Mouse (Mus musculus): Measurements from ENCODE around the gene Hoxd4. TPM values are rescaled to one million over a fixed set of nuclear protein-coding genes. Genes with fewer than 3 reads are reported as not detected.

The Hoxd4 gene
- polyA plus RNA-seq, 1 experiment = 2.9 TPM

GRCm38 (mm10) chr2:74731055-74731454 is 19.3 kb downstream of the Hoxd4 start:
- no peak overlapping the region for H3K27ac ChIP-seq (ENCODE audit: control insufficient read depth, insufficient read depth, low read depth, low read length, poor library complexity)
- TF ChIP-seq CTCF (IDR thresholded peaks at IDR 0.05; ENCODE audit: control insufficient read depth, insufficient read depth, low read length) = no peak
- TF ChIP-seq POLR2A (IDR thresholded peaks at IDR 0.05; ENCODE audit: borderline replicate concordance, control insufficient read depth, low read depth, low read length) = no peak
- H3K4me1 ChIP-seq (ENCODE audit: control insufficient read depth, insufficient read depth, low read length) = no peaks in the 10 kb centered on the region
- H3K4me3 ChIP-seq (replicated peaks; ENCODE audit: control insufficient read depth, low read depth, low read length) = no peak overlapping the region

GRCm38 (mm10) chr2:74731799-74732512 is 20.2 kb downstream of the Hoxd4 start:
- Histone ChIP-seq H3K27ac (ENCODE audit: control insufficient read depth, insufficient read depth, low read depth, low read length, poor library complexity) (no peak overlapping the region), H3K4me1 (ENCODE audit: control insufficient read depth, insufficient read depth, low read length) (no peaks in the 10 kb centered on the region), H3K4me3 (replicated peaks; ENCODE audit: control insufficient read depth, low read depth, low read length) (no peak overlapping the region)
- 38% methylated on average over 9 of the region's 9 CpGs for WGBS
- TF ChIP-seq CTCF (IDR thresholded peaks at IDR 0.05; ENCODE audit: control insufficient read depth, insufficient read depth, low read length) (no peak), POLR2A (IDR thresholded peaks at IDR 0.05; ENCODE audit: borderline replicate concordance, control insufficient read depth, low read depth, low read length) (no peak)

- Histone ChIP-seq H3K4me3 (replicated peaks; ENCODE audit: control insufficient read depth, low read depth, low read length) (no peak overlapping the region), H3K27ac (ENCODE audit: control insufficient read depth, insufficient read depth, low read depth, low read length, poor library complexity) (no peak overlapping the region), H3K4me1 (ENCODE audit: control insufficient read depth, insufficient read depth, low read length) (no peaks in the 10 kb centered on the region)
- TF ChIP-seq POLR2A (IDR thresholded peaks at IDR 0.05; ENCODE audit: borderline replicate concordance, control insufficient read depth, low read depth, low read length) = no peak
- TF ChIP-seq CTCF (IDR thresholded peaks at IDR 0.05; ENCODE audit: control insufficient read depth, insufficient read depth, low read length) = no peak
- 4% methylated on average over 52 of the region's 52 CpGs for WGBS
These were observed 21.0 kb downstream of the Hoxd4 start for GRCm38 (mm10) chr2:74732513-74733316.

GRCm38 (mm10) chr2:74733317-74733661 is 21.6 kb downstream of the Hoxd4 start:
- H3K27ac ChIP-seq (ENCODE audit: control insufficient read depth, insufficient read depth, low read depth, low read length, poor library complexity) = no peak overlapping the region
- TF ChIP-seq POLR2A (IDR thresholded peaks at IDR 0.05; ENCODE audit: borderline replicate concordance, control insufficient read depth, low read depth, low read length) (no peak), CTCF (IDR thresholded peaks at IDR 0.05; ENCODE audit: control insufficient read depth, insufficient read depth, low read length) (no peak)
- no peak overlapping the region for H3K4me3 ChIP-seq (replicated peaks; ENCODE audit: control insufficient read depth, low read depth, low read length)
- WGBS = 3% methylated on average over 16 of the region's 16 CpGs
- H3K4me1 ChIP-seq (ENCODE audit: control insufficient read depth, insufficient read depth, low read length) = no peaks in the 10 kb centered on the region

GRCm38 (mm10) chr2:74733765-74734164 is 22.0 kb downstream of the Hoxd4 start:
- TF ChIP-seq POLR2A (IDR thresholded peaks at IDR 0.05; ENCODE audit: borderline replicate concordance, control insufficient read depth, low read depth, low read length) (no peak), CTCF (IDR thresholded peaks at IDR 0.05; ENCODE audit: control insufficient read depth, insufficient read depth, low read length) (no peak)
- WGBS = 6% methylated on average over 6 of the region's 6 CpGs
- no peak overlapping the region for H3K27ac ChIP-seq (ENCODE audit: control insufficient read depth, insufficient read depth, low read depth, low read length, poor library complexity)
- H3K4me3 ChIP-seq (replicated peaks; ENCODE audit: control insufficient read depth, low read depth, low read length) = no peak overlapping the region
- no peaks in the 10 kb centered on the region for H3K4me1 ChIP-seq (ENCODE audit: control insufficient read depth, insufficient read depth, low read length)

- no peak for TF ChIP-seq CTCF (IDR thresholded peaks at IDR 0.05; ENCODE audit: control insufficient read depth, insufficient read depth, low read length)
- H3K4me1 ChIP-seq (ENCODE audit: control insufficient read depth, insufficient read depth, low read length) = no peaks in the 10 kb centered on the region
These were observed 22.7 kb downstream of the Hoxd4 start for GRCm38 (mm10) chr2:74734451-74734850.

GRCm38 (mm10) chr2:74734996-74735811 is 23.5 kb downstream of the Hoxd4 start:
- 18% methylated on average over 27 of the region's 27 CpGs for WGBS
- TF ChIP-seq CTCF (IDR thresholded peaks at IDR 0.05; ENCODE audit: control insufficient read depth, insufficient read depth, low read length) = no peak
- no peak for TF ChIP-seq POLR2A (IDR thresholded peaks at IDR 0.05; ENCODE audit: borderline replicate concordance, control insufficient read depth, low read depth, low read length)
- Histone ChIP-seq H3K4me3 (replicated peaks; ENCODE audit: control insufficient read depth, low read depth, low read length) (no peak overlapping the region), H3K27ac (ENCODE audit: control insufficient read depth, insufficient read depth, low read depth, low read length, poor library complexity) (no peak overlapping the region), H3K4me1 (ENCODE audit: control insufficient read depth, insufficient read depth, low read length) (no peaks in the 10 kb centered on the region)

More at GRCm38 (mm10) chr2:74734451-74734850, 22.7 kb downstream of the Hoxd4 start:
- H3K4me3 ChIP-seq (replicated peaks; ENCODE audit: control insufficient read depth, low read depth, low read length) = no peak overlapping the region
- H3K27ac ChIP-seq (ENCODE audit: control insufficient read depth, insufficient read depth, low read depth, low read length, poor library complexity) = no peak overlapping the region
- 6% methylated on average over 13 of the region's 13 CpGs for WGBS
